Mouse (Mus musculus) CD8-positive naive resting alpha-beta T cell, adult 57 days (primary cell): ENCODE measurements around the gene Lrrc30. TPM values are rescaled to one million over a fixed set of nuclear protein-coding genes. Genes with fewer than 3 reads are reported as not detected.

Experiments
- total RNA-seq: library from RNA; stranded (reverse); gene quantifications from one replicate; pipeline ENCODE4 v1.2.4, GENCODE M21; 2023

The Lrrc30 gene
- total RNA-seq = not detected

DNA sequence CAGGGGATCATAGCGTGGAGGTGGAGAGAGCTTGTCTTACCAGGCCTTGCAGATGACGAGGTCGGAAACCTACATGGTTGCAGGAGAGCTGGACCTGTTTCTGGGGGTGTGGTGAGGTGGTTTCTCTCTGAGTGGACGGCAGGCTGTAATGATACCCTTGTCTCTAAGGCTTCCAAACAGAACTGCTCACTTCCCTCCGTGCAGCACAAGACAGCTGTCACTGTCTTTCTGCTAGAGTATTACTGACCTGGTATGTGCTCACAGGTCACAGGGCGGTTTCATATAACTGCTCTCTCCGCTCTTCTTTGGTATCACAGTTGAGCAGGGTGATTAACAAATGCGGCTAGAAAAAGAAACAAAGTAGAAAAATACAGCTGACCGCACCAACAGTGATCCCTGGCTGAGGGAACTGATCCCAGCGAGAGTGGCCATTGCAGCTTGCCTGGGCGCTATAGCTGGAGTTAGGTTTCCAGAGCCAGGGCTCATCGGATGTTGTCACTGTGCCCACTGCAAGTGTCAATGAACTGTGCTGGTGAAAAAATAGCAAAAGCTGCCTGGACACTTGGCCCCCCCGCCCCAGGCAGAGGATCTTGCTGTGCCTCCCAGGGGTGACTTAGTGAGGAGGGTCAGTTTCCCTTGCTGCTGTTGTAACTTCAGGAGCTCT is at the start of gene Lrrc30:
Gene Lrrc30 (minus strand): TSS at position 48 of the 664 bp plus-strand sequence.

Other genes with a start within 250 kb of the Lrrc30 start
- not detected for gene Lama1, start 64.5 kb upstream of the Lrrc30 start, total RNA-seq